ENCODE assay signal across 11 mouse cellular contexts in the genomic region with DNA sequence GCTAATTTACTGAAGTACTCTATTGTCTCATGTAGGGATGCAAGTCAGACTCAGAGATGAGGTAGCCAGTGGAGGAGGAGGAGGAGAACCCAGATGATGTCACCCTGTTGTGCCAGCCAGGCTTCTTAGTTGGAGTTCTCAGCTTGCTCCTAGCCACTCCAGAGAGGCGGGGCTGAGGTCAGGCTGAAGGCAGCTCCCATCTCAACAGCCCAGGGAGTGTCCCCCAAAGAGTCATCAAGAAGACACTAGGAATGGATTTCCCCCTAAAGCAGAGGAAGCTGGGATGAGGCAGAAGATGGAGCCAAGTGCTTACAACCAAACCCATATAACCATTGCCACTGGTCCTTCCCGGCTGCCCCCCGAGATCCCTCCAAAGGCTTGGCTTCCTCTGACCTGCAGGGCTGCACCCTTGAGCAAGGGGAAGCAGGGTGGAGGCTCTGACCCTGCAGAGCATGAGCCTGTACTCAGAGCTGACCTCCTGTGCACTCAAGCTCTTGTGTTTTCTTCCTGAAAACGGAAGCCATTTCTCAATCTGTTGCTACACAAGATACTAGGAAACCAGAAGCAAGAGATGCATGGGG. TPM values are rescaled to one million over a fixed set of nuclear protein-coding genes. Genes with fewer than 3 reads are reported as not detected.
A peak's percentile ranks its signal among the peaks of the same experiment; 100 is the strongest.
DNase-seq lines count a peak whose midpoint lies in the region; ATAC-seq lines count a peak whose summit lies in the region.
"Had no signal": no experiment of that assay in that cellular context is flagged by ENCODE, and none has a peak within 500 bp of the region (broad histone marks: within the 10 kb centered on the region; RNA-seq: fewer than 3 reads in every experiment).

No protein-coding gene starts in this region.

- no peak overlapping the region for H3K9ac ChIP-seq in hindbrain, embryonic 13.5 days

- H3K27me3 ChIP-seq in hindbrain, embryonic 10.5 days (ENCODE audit: insufficient read depth, poor library complexity, severe bottlenecking): no peaks in the 10 kb centered on the region
- H3K27me3 ChIP-seq in hindbrain, embryonic 13.5 days: no peaks in the 10 kb centered on the region
- H3K27me3 ChIP-seq: limb, embryonic 12.5 days had no signal

- H3K4me1 ChIP-seq in hindbrain, embryonic 10.5 days (replicated peaks): peaks cover 54% of the 10 kb centered on the region
- H3K4me1 ChIP-seq in hindbrain, embryonic 13.5 days (replicated peaks): peaks cover 13% of the 10 kb centered on the region

- WGBS in hindbrain, embryonic 10.5 days: 86% methylated on average over 4 of the region's 4 CpGs
- WGBS in hindbrain, embryonic 13.5 days: 78% methylated on average over 4 of the region's 4 CpGs
- WGBS in macrophage (ENCODE audit: missing documents): 5% methylated on average over 4 of the region's 4 CpGs

- H3K27ac ChIP-seq in hindbrain, embryonic 10.5 days: peak overlapping the region; percentile 54; the same call in 1 of the 2 replicates
- H3K27ac ChIP-seq in hindbrain, embryonic 13.5 days: no peak overlapping the region
- peak overlapping the region; percentile 41 for H3K27ac ChIP-seq in macrophage
- H3K27ac ChIP-seq: limb, embryonic 12.5 days had no signal

- H3K9me3 ChIP-seq in hindbrain, embryonic 10.5 days: no peaks in the 10 kb centered on the region
- no peaks in the 10 kb centered on the region for H3K9me3 ChIP-seq in hindbrain, embryonic 13.5 days
- H3K9me3 ChIP-seq: limb, embryonic 12.5 days had no signal

- no peak overlapping the region for H3K4me2 ChIP-seq in hindbrain, embryonic 13.5 days
- H3K4me2 ChIP-seq: limb, embryonic 12.5 days had no signal

- H3K4me3 ChIP-seq in hindbrain, embryonic 10.5 days: no peak overlapping the region
- no peak overlapping the region for H3K4me3 ChIP-seq in hindbrain, embryonic 13.5 days
- H3K4me3 ChIP-seq in macrophage (ENCODE audit: inconsistent target): no peak overlapping the region
- H3K4me3 ChIP-seq: limb, embryonic 12.5 days had no signal

- no peaks in the 10 kb centered on the region; the same call in 1 of the 2 replicates for H3K36me3 ChIP-seq in hindbrain, embryonic 10.5 days
- no peaks in the 10 kb centered on the region for H3K36me3 ChIP-seq in hindbrain, embryonic 13.5 days
- H3K36me3 ChIP-seq in macrophage (ENCODE audit: inconsistent target): no peaks in the 10 kb centered on the region
- H3K36me3 ChIP-seq: limb, embryonic 12.5 days had no signal

- no peaks in the 10 kb centered on the region for H3K79me2 ChIP-seq in macrophage (ENCODE audit: inconsistent target)

- no peak for DNase-seq in hindbrain, embryonic 10.5 days (ENCODE audit: low spot score)
- peak; percentile 9 for DNase-seq in MN1 (ENCODE audit: low spot score)
- peak; percentile 61 for DNase-seq in gastrocnemius, postnatal 25 days
- no peak for DNase-seq in right cerebral cortex, postnatal 36 days (ENCODE audit: low spot score in 2 of 2)
- no peak for DNase-seq in cerebellum, postnatal 36 days
- DNase-seq: right cerebral cortex, adult 18-20 months; thymus, adult 18-20 months had no signal

- ATAC-seq in hindbrain, embryonic 13.5 days (ENCODE audit: low FRiP score): no peak
- ATAC-seq in frontal cortex, adult (ENCODE audit: low TSS enrichment): no peak

RNA-seq across cellular contexts. Expression of a gene that starts 58.4 kb away (rescaled TPM):
- polyA plus RNA-seq in hindbrain, embryonic 10.5 days (2016; fragmentation: Nextera tagmentation; extraction: Ambion mirVana): 2.7 and 5.2 TPM in 2 replicates
- 3.1 and 3.5 TPM in 2 replicates for polyA plus RNA-seq in hindbrain, embryonic 13.5 days (2015; fragmentation: Nextera tagmentation; extraction: Ambion mirVana)
- 10 to 100 TPM; 67.8 to 77.2 TPM for total RNA-seq in gastrocnemius, postnatal 25 days (2021)
- total RNA-seq in macrophage (2018; cell fraction: chromatin; rRNA removed): 10 to 100 TPM in 11 of 26 experiments, 1 to 10 TPM in 15; 3.1 to 26.2 (median 9.0) TPM
- total RNA-seq in macrophage (2018; cell fraction: cytosol; rRNA removed): 1 to 10 TPM in 25 of 26 experiments, under 1 TPM in 1; 0.99 to 5.1 (median 2.6) TPM
- total RNA-seq in macrophage (2018; cell fraction: nucleus; rRNA removed): 10 to 100 TPM in 4 of 26 experiments, 1 to 10 TPM in 22; 1.8 to 12.7 (median 5.6) TPM
- polyA plus RNA-seq in macrophage (2018): 1.6 to 3.1 TPM (median 2.6 TPM) in 3 replicates

Comparison
In these comparisons a context has a peak if more than half of its experiments do, and no peak if none do; other contexts are left out.
1. DNase-seq: peak in MN1 (single experiment) and gastrocnemius, postnatal 25 days (single experiment); none in hindbrain, embryonic 10.5 days (single experiment), right cerebral cortex, postnatal 36 days (0 of 2) and cerebellum, postnatal 36 days (0 of 2).